Mouse (Mus musculus) stomach, postnatal 0 days (tissue): Measurements from ENCODE around the gene Cmah.

Experiments
- CTCF ChIP-seq: IDR thresholded peaks from 2 replicates; pipeline ENCODE4 v1.5.1; 2016; ENCODE audit warnings: antibody characterized with exemption, low read depth, mild to moderate bottlenecking, moderate library complexity
- EP300 ChIP-seq: optimal IDR thresholded peaks from 2 replicates; pipeline ENCODE3; 2016; ENCODE audit warnings: antibody characterized with exemption

DNA sequence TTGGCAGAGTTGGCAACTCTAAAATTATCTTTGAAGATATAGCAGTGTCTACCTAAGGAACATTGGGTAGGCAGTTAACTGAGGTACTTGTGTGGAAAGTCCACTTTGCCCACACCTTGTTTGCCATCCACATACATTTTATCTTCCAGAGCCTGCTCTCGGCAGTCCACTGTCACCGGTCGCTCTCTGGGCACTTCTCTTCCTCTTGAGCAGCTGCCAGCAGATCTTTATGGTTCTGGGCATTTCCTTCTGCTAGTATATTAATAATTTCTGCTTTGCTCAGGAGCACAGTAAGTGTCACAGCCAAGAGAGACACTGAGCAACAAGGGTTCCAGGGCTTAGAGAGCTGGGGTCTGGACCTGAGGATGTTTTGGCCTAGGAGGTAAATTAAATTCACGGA is 68.6 kb downstream of the Cmah start:
- TF ChIP-seq CTCF (no peak), EP300 (no peak)
